Mouse (Mus musculus): ENCODE results near the gene Slc5a10. TPM values are rescaled to one million over a fixed set of nuclear protein-coding genes. Genes with fewer than 3 reads are reported as not detected.

Slc5a10 gene
- not detected in 2 replicates for total RNA-seq (2017)

DNA sequence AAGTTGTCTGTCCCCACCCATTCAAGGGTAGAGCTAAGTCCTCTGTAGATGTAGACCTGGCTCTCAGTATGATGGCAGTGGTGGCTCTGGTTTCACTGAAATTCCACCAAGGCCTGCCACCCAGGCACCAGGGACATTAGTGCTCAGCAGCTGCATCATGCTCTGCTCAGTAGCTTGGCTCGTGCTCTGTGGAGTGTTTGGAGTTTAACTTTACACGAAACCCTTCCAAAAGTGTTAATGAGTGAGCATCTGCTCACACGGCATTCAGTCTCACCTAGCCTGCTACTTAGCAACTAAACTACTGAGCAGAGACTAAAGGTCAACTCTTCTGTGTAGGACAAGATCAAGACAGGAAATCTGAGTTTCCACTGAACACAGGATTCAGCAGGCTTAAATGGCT, at the start of gene Slc5a10:
Gene Slc5a10, minus strand, starts transcription at position 191 of the 400 bp plus-strand sequence.
- ATAC-seq (replicated peaks in 1 of 2; ENCODE audit: insufficient read depth in 1 of 2, low FRiP score in 2 of 2, low TSS enrichment in 1 of 2, low read depth in 1 of 2, poor library complexity in 2 of 2, severe bottlenecking in 2 of 2): no peak

DNA sequence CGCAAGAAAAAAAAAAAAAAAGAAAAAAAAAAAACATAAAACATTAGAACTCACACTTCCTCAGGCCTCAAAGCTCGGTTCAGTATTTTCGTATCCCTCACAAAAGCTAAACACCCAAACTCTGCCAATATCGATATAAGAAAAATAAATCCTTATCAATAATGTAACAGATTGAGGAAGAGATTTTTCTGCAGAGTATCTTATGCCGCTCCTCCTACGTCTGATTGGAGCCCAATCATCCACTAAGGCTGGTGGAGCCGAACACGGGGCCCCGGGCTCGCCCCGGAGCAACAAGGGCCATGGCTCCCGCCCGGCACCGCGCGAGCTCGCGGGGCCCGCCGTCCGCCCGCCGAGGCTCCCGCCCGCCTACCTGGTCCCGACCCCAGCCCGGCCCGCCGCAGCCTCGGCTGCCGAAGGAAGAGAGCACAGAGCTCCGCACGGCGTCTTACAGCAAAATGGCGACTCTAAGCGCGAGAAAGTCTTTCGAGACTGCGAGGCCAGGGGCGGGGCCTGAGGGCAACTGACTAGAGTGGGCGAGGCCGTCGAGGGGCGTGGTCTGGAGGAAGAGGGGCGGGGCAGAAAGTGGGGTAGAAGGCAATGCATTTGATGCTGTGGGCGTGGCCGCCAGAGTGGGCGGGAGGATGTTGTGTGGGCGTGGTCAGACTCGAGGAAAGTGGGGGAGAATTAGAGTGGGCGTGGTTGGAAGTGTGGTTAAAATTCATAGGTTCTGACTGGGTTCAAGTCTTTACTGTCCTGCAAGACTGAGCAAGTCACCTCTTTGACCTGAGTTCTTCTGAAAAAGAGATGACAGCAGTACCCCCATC, 41.2 kb upstream of the Slc5a10 start, which contains the start of gene Prpsap2:
Gene Prpsap2, minus strand, starts transcription at position 505 of the 824 bp plus-strand sequence.
- peak; percentile 97 to 98 for ATAC-seq (replicated peaks in 1 of 2; ENCODE audit: insufficient read depth in 1 of 2, low FRiP score in 2 of 2, low TSS enrichment in 1 of 2, low read depth in 1 of 2, poor library complexity in 2 of 2, severe bottlenecking in 2 of 2)

DNA sequence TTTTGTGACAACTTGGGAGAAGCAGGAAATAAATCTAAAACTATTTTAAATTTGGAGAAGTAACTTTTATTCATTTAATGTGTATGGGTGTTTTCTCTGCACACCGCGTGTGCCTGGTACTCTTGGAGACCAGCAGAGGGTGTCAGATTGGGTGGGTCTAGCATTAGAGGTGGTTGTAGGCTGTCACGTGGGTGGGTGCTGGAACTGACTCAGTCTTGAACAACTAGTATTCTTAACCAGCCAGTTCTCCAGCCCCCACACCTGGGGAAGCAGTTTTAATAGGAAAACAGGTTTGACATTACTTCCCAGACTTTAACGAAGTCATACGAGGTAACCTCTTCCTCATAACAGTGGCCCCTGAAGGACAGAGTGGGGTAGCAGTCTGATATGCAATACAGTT, 39.9 kb upstream of the Slc5a10 start:
- peak in 1 of 2 experiments; percentile 38; a peak in 2 of 4 replicates for ATAC-seq (replicated peaks in 1 of 2; ENCODE audit: insufficient read depth in 1 of 2, low FRiP score in 2 of 2, low TSS enrichment in 1 of 2, low read depth in 1 of 2, poor library complexity in 2 of 2, severe bottlenecking in 2 of 2)

DNA sequence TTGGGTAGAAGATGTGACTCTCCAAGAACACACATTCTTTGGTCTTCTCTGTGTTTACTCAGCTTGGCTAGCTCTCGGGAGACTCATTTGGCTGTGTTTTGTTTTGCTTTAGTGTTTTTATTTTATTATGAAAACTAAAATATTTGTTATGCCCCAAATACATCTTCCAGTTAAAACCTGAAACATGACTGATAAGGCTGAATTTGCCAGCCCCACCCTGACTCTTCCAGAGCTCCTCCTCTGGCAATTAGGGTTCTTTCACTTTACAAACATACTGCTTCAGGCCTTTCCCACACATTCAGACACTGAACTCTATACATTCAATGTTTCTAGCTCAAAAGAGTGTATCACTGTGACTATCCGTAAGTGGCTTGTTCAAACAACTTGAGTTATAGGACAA, 36.5 kb upstream of the Slc5a10 start:
- no peak for ATAC-seq (replicated peaks in 1 of 2; ENCODE audit: insufficient read depth in 1 of 2, low FRiP score in 2 of 2, low TSS enrichment in 1 of 2, low read depth in 1 of 2, poor library complexity in 2 of 2, severe bottlenecking in 2 of 2)

DNA sequence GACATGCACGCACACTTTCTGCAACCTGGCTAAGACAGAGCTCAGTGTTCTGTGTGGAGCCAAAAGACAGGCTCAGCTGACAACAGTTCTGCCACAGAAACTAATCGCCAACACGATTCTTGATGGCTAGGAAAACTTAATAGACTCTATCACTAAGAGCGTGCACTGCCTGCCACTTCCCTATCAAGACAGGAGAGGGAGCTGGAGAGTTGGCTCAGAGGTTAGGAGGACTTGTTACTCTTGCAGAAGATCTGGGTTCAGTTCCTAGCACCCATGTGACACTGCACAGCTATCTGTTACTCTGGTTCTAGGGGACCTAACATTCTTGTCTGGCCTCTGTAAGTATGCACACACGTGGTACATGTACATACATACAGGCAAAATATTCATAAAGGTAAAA, 31.0 kb upstream of the Slc5a10 start:
- ATAC-seq (replicated peaks in 1 of 2; ENCODE audit: insufficient read depth in 1 of 2, low FRiP score in 2 of 2, low TSS enrichment in 1 of 2, low read depth in 1 of 2, poor library complexity in 2 of 2, severe bottlenecking in 2 of 2): no peak

DNA sequence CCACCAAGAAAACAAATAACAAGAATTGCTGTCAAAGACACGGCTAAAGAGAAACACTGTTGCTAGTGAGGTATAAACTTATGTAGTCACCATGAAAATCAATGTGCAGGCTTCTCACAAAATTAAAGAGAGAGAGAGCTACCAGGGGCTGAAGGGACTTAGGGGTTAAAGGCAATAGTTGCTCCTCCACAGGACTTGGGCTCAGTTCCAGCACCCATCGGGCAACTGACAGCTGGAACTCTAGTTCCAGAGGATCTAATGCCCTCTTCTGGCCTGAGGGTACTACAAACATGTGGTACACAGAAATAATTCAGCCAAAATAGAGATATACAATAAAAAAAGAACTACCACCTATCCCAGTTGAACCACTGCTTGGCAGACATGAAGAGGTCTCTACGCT, 26.5 kb upstream of the Slc5a10 start:
- ATAC-seq (replicated peaks in 1 of 2; ENCODE audit: insufficient read depth in 1 of 2, low FRiP score in 2 of 2, low TSS enrichment in 1 of 2, low read depth in 1 of 2, poor library complexity in 2 of 2, severe bottlenecking in 2 of 2): no peak

DNA sequence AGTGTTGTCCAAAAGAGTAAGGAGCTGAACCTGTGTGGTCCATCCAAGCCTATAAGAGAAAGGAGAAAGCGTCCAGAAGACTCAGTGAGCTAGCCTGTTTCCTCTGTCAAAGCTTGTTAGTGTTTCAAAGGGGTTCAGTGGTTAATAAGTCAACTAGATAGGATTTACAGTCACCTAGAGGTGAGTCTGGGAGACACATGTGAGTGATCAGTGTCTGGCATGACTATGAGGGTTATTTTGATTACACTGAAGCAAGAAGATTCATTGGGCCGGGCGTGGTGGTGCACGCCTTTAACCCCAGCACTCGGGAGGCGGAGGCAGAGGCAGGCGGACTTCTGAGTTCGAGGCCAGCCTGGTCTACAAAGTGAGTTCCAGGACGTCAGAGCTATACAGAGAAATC, 25.2 kb upstream of the Slc5a10 start:
- no peak for ATAC-seq (replicated peaks in 1 of 2; ENCODE audit: insufficient read depth in 1 of 2, low FRiP score in 2 of 2, low TSS enrichment in 1 of 2, low read depth in 1 of 2, poor library complexity in 2 of 2, severe bottlenecking in 2 of 2)

DNA sequence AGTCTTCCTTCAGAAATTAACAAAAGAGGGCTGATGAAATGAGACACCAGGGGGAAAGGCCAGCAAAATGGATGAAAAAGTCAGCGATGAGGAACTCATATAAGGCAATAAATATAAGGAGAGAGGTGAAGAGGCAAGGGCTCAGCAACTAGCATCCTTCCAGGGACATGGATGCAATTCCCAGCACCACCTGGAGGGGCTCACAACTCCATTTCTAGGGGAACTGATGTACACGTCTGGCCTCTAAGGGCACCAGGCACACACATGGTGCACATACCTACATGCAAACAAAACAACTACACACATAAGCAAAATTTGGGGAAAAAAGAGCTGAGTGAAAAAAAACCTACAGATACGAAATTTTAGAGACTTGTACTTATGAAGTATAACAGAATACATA, 23.8 kb upstream of the Slc5a10 start:
- no peak for ATAC-seq (replicated peaks in 1 of 2; ENCODE audit: insufficient read depth in 1 of 2, low FRiP score in 2 of 2, low TSS enrichment in 1 of 2, low read depth in 1 of 2, poor library complexity in 2 of 2, severe bottlenecking in 2 of 2)

DNA sequence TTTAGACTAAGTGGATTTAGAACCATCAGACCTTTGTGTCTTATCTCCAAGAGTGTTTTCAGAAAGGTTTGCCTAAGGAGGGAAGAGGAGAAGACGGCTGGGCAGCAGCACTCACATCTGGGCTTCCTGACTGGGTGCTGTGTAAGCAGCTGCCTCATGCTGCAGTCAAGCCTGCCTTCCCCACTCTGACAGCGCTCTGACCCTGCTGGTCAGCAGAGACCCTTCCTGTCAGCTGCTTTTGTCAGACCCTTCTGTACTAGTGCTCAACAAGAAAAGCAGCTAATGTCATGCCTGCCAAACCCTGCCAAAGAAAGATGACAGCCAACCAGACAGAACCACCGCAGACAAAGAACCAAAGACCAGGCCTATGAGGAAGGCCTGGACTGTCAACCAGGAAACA, 23.1 kb upstream of the Slc5a10 start:
- ATAC-seq (replicated peaks in 1 of 2; ENCODE audit: insufficient read depth in 1 of 2, low FRiP score in 2 of 2, low TSS enrichment in 1 of 2, low read depth in 1 of 2, poor library complexity in 2 of 2, severe bottlenecking in 2 of 2): no peak

DNA sequence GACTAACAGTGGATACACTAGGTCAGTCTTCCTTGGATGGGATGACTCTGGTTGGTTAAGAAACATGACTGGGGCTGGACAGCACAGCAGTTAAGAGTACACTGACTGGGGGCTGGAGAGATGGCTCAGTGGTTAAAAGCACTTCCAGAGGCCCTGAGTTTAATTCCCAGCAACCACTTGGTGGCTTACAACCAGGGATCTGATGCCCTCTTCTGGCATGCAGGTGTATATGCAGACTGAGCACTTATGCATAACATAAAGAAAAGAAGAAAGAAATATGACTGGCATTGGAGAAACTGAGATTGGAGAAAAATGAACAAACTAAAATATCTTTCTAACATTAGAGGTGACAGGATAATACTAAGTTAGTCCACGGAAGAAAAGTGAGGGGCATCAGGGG, 19.9 kb upstream of the Slc5a10 start:
- no peak for ATAC-seq (replicated peaks in 1 of 2; ENCODE audit: insufficient read depth in 1 of 2, low FRiP score in 2 of 2, low TSS enrichment in 1 of 2, low read depth in 1 of 2, poor library complexity in 2 of 2, severe bottlenecking in 2 of 2)

DNA sequence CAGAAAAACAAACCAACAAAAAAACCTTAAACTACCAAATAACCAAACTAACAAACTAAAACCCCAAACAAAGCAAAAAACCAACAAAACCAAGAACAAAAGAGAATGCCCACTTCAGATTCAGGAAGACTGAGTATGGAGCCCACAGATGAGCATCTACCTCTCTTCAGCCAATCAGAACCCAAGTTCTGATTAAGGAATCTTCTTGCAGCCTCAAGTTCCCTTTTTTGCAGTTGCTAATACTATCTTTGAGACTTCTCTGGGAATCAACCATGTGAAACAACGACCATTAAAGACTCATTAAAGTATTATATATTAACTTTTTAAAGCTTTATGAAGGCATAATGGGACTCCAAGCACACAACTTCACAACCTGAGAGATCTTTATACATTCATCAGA, 16.7 kb upstream of the Slc5a10 start:
- no peak for ATAC-seq (replicated peaks in 1 of 2; ENCODE audit: insufficient read depth in 1 of 2, low FRiP score in 2 of 2, low TSS enrichment in 1 of 2, low read depth in 1 of 2, poor library complexity in 2 of 2, severe bottlenecking in 2 of 2)

DNA sequence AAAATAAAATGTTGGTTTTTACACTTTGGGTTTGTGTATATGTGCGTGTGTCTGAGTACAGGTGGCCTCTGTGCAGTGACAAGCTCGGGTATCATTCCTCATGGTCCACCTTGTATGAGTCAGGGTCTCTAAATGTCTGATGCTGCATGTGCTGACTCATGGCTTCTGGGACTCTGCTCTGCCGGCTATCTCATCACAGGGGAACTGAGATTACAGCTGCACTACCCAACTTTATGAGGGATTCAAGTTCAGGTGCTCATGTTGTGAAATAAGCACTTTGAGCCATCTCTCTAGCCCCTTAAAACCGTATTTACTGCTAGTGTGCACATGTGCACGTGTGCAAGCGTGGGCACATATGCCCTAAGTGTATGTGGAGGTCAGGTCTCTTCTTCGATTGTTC, 12.0 kb upstream of the Slc5a10 start:
- no peak for ATAC-seq (replicated peaks in 1 of 2; ENCODE audit: insufficient read depth in 1 of 2, low FRiP score in 2 of 2, low TSS enrichment in 1 of 2, low read depth in 1 of 2, poor library complexity in 2 of 2, severe bottlenecking in 2 of 2)

DNA sequence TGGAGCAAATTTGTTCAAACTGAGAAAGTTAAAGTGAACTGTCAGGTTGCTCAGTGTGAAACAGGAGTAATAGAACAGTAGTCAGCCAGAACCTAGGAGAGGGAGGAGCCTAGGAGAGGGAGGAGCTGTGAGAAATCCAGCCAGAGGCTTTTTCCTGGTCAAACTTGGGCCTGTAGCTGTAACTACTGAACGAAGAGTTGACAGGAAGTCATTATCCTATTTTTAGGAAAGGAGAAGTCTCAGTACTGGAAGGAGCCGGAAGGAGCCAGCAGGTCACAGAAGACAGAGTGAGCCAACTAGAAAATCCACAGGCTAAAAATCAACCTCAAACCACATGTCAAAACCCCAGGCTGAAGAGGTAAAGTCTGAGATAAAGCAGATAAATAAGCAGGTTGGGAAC, 7.4 kb upstream of the Slc5a10 start:
- peak; percentile 54 to 56; a peak in 3 of 4 replicates for ATAC-seq (replicated peaks in 1 of 2; ENCODE audit: insufficient read depth in 1 of 2, low FRiP score in 2 of 2, low TSS enrichment in 1 of 2, low read depth in 1 of 2, poor library complexity in 2 of 2, severe bottlenecking in 2 of 2)

DNA sequence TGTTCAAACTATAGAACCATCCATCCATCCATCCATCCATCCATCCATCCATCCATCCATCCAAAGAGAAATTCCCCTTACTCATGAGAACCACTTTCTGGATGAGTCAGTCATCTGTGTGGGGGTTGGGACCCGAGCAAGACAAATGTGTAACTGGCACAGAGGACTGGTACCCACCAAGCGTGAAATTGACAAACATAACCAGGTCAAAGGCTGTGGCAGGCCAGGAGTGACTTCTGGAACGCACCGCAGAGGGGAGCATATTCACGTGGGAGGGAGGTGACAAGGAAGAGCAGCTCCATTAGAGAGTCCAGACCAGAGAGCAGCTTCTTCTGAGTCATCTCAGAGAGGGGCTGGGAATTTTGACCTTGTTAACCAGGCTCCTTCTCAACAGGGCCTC, 1.5 kb upstream of the Slc5a10 start:
- no peak for ATAC-seq (replicated peaks in 1 of 2; ENCODE audit: insufficient read depth in 1 of 2, low FRiP score in 2 of 2, low TSS enrichment in 1 of 2, low read depth in 1 of 2, poor library complexity in 2 of 2, severe bottlenecking in 2 of 2)

DNA sequence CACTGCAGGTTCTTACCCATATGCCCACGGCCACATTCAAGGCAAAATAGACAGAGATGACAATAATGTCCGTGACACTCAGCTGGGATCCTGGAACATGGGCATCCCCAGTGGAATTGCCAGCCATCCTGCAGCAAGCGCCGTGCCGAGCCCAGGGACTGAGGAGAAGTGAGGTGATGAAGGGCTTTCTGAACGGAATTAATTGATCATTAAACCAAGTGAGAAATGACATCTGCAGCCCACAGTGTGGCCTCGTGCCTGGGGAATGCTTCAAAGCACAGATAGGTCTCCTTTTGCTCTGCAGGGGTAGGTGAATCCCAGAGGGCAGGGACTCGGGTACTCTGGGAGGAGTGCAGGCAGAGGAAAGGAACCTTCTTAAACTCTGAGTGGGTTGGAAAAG, 800 bp downstream of the Slc5a10 start:
- ATAC-seq (replicated peaks in 1 of 2; ENCODE audit: insufficient read depth in 1 of 2, low FRiP score in 2 of 2, low TSS enrichment in 1 of 2, low read depth in 1 of 2, poor library complexity in 2 of 2, severe bottlenecking in 2 of 2): no peak

DNA sequence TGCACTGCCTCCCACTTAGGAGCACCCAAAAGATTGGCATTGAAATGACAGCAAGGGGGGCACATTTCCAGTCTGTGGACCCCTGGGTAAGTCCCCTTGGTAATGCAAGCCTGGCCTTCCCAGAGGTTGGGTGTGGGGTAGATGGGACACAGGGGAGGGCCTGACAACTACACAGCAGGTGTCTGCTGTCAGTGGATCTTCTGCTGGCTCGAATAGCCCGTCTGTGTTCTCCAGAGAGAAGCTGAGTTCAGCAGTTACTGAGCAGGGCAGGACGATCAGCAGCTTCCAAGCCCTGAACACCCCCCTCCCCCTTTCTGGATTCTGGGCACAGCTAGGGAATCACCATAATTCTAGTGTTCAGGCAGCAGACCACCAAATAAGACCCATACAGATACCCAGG, 1.2 kb downstream of the Slc5a10 start:
- no peak for ATAC-seq (replicated peaks in 1 of 2; ENCODE audit: insufficient read depth in 1 of 2, low FRiP score in 2 of 2, low TSS enrichment in 1 of 2, low read depth in 1 of 2, poor library complexity in 2 of 2, severe bottlenecking in 2 of 2)

DNA sequence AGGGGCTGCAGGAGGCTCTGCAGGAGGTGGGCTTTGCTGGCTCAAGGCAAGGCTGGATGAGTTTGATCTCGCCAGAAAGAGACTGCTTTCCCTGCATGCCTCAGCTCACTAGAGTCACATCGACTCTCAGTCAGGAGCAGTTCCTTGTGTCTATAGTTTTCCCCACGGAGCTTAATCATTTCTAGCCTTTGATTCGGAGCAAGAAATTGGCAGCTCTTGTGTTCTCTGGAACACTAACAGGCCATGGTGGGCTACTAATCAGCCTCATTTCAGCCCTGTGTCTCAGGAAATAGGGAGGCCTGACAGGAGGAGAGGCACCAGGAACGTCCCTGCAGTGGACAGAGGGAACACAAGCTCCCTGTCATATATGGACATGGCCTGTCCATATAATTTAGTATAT, 2.6 kb downstream of the Slc5a10 start:
- no peak for ATAC-seq (replicated peaks in 1 of 2; ENCODE audit: insufficient read depth in 1 of 2, low FRiP score in 2 of 2, low TSS enrichment in 1 of 2, low read depth in 1 of 2, poor library complexity in 2 of 2, severe bottlenecking in 2 of 2)

DNA sequence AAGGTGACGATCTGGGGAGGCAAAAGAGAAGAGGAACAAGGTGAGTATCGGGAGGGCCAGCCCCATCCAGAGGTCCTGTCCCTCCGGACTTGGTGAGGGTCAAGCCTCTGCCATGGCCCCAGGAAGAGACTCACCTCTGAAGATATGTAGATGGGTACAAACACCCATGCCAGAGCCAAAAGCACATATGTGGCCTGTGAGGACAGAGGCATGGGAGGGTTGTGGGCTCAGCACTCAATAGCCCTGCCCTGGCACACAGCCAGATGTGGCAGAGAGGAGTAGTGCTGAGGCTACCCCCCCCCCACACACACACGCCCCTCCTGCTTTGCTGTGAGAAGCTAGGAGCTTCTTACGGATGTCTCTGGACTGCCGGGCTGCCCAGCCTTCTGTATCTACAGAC, 5.5 kb downstream of the Slc5a10 start:
- no peak for ATAC-seq (replicated peaks in 1 of 2; ENCODE audit: insufficient read depth in 1 of 2, low FRiP score in 2 of 2, low TSS enrichment in 1 of 2, low read depth in 1 of 2, poor library complexity in 2 of 2, severe bottlenecking in 2 of 2)
